Mouse (Mus musculus): Measurements from ENCODE around the gene Gmppa.

DNA sequence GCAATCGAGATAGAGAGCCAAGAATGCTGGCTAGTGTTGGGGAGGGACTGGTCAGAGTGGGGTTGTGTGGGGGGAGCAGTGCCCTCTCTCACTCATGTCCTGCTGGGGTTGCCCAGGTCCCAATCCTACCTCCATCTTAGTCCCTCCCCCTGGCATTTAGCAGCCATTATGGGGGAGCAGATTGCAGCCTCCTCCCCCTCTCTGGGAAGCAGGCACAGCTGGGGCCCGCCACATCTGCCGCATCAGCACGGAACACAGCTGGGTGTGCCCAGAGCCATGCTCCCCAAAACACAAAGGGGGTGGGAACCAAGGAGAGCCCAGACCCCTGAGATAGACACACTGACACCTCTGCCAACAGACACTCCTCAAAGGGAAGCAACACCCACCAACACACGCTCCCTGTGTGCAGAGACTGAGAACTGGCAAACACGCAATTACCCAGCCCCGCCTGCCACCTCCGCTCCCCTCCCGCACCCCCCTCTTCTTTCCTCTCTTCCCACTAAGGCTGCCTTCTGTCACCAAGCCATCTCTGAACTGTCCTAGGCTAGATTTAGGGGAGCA, 9.5 kb downstream of the Gmppa start:
- TF ChIP-seq CTCF (conservative IDR thresholded peaks at IDR 0.05; ENCODE audit: low read length): no peak
- TF ChIP-seq NANOG (IDR thresholded peaks at IDR 0.05; ENCODE audit: borderline replicate concordance, low read length): no peak
- TF ChIP-seq POU5F1 (IDR thresholded peaks at IDR 0.05; ENCODE audit: borderline replicate concordance, low read length): no peak

Measured in E14TG2a.4 (cell line).